Mouse (Mus musculus) cerebellum, adult 2 months (tissue): ENCODE data around the gene C1ra. TPM values are rescaled to one million over a fixed set of nuclear protein-coding genes. Genes with fewer than 3 reads are reported as not detected.
"Not testable (repeated sequence)": the region's sequence is repeated elsewhere in the genome, so short reads cannot be mapped to it uniquely, and the experiment has no call there.

Source experiments
- DNase-seq, 2 experiments: peaks; one replicate each; pipeline ENCODE4 v3.0.0; 2021
- H3K27ac ChIP-seq: fragments of 200-500 bp; 2 replicates; pipeline ENCODE4 v1.5.1; 2012; ENCODE audit warnings: low read length, control low read depth, inconsistent platforms; ENCODE audit not compliant: insufficient read depth
- H3K27me3 ChIP-seq: fragments of 200-500 bp; 2 replicates; pipeline ENCODE4 v1.6.1; 2012; ENCODE audit warnings: inconsistent platforms, mild to moderate bottlenecking, low read length, moderate library complexity; ENCODE audit not compliant: control insufficient read depth, insufficient read depth
- H3K4me1 ChIP-seq: fragments of 200-500 bp; 2 replicates; pipeline ENCODE4 v1.6.1; 2011; ENCODE audit warnings: low read length; ENCODE audit not compliant: control insufficient read depth, insufficient read depth
- H3K4me3 ChIP-seq: fragments of 200-500 bp; replicated peaks from 2 replicates; pipeline ENCODE3; 2011; ENCODE audit warnings: mild to moderate bottlenecking, low read depth, low read length, control low read depth; ENCODE audit not compliant: insufficient read depth
- CTCF ChIP-seq: fragments of 200-500 bp; IDR thresholded peaks from 2 replicates; pipeline ENCODE4 v1.5.1; 2011; ENCODE audit warnings: low read depth, mild to moderate bottlenecking, control low read depth, low read length, moderate library complexity, borderline replicate concordance; ENCODE audit not compliant: insufficient read depth
- POLR2A ChIP-seq: fragments of 200-500 bp; IDR thresholded peaks from 2 replicates; pipeline ENCODE4 v1.6.1; 2011; ENCODE audit warnings: low read length, control low read depth, borderline replicate concordance; ENCODE audit not compliant: insufficient read depth
- WGBS: fragments of 180-500 bp; shearing (Covaris S2); methylation state at CpG from one replicate; pipeline ENCODE4 v1.1.7; 2018; 5-methylcytosine and 5-hydroxymethylcytosine counted together
- polyA plus RNA-seq: library from polyadenylated mRNA; depleted of rRNA; stranded (reverse); fragments of >200 nt; gene quantifications from 2 replicates; pipeline ENCODE4 v1.2.3, GENCODE M21; 2012

Gene C1ra
- polyA plus RNA-seq, 1 experiment = 0.47 TPM

DNA sequence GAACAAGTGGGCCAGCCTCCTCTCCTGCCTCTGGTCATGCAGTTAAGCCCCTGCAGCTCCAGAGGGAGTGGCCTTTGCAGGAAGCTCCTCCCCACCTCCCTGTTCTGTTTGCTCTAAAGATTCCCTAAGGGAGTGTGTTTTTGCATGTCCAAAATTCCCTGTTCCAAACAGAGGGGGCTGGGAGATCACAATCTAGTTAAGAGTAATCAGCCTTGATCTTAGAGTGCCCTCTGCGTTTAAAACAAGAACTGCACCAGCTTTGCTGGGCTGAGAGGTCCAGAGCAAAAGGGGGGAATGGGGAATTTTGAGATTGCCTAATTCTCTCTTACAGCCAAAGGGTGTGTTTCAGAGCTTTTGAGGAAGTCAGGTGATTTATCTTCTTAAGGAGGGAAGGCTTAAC lies 30.1 kb downstream of the C1ra start, which contains the start of gene C1s1:
TSS of gene C1s1 (minus strand) at position 76 of the 400 bp plus-strand sequence.
- not testable (repeated sequence) for H3K4me1 ChIP-seq, H3K27ac ChIP-seq, H3K4me3 ChIP-seq, H3K27me3 ChIP-seq
- WGBS = 11% methylated on average over 1 of the region's 1 CpGs
- peak; percentile 13 to 25 for DNase-seq
- peak; percentile 53; the same call in 1 of the 2 replicates for TF ChIP-seq CTCF

DNA sequence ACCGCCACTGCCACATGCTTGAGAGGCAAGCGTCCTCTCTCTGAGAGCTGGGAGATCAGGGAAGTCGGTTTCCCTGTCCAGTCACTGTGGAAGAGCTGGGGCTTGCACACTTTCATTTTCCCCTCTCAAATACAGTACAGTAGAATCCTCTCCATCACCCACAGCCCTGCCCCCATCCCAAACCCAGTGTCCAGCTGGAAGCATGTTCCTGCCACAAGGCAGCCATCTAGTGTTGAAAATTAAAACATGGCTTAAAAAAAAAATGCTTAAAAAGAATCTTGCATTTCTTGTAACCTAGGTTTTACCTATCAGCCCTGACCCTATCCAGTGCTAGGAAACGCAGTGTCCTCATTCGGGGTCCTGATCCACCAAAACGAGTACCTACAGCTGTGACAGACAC lies 32.3 kb downstream of the C1ra start:
- no peaks in the 10 kb centered on the region for H3K27me3 ChIP-seq
- no peak overlapping the region for H3K4me3 ChIP-seq
- peak; percentile 13; the same call in 1 of the 2 replicates for TF ChIP-seq CTCF
- TF ChIP-seq POLR2A = no peak
- WGBS = 88% methylated on average over 6 of the region's 6 CpGs
- H3K27ac ChIP-seq = no peak overlapping the region
- no peak for DNase-seq
- H3K4me1 ChIP-seq = no peaks in the 10 kb centered on the region

DNA sequence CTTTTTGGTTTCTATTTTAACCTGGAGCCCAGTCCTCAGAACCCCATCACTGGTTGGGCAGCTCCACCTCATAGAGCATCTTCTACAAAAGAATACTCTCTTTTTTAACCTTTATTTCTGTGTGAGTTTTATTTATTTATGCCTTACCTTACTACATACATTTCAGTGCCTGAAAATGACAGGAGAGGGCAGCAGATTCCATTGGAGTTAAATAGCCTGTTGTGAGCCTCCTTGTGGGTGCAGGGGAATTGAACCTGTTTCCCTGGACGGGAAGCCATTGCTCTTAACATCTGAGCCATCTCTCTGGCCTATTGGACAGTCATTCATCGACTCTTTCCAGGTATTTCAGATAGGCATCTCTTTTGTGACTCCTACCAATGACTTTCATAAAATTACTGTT lies 33.2 kb downstream of the C1ra start:
- Histone ChIP-seq H3K27me3 (no peaks in the 10 kb centered on the region), H3K4me1 (no peaks in the 10 kb centered on the region), H3K27ac (no peak overlapping the region), H3K4me3 (no peak overlapping the region)
- TF ChIP-seq CTCF (no peak), POLR2A (no peak)
- DNase-seq = no peak
- 72% methylated on average over 2 of the region's 2 CpGs for WGBS

DNA sequence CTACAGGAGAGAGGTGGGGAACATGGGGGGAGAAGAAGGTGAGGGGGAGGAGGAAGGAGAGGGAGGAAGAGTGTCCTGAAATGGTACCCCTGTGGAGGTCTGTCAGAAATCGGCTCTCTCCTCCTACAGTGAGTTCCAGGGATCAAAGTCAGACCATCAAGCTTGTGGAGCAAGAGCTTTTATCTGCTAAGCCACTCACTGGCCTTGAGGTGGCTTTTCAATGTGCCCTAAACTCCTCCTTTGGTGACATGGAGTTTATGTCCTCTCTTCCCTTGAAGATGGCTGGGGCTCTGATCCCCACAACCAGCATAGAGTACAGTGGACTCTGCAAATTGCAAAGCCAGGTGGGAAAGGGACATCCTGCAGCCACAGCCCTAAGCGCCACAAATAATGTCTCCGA lies 35.8 kb downstream of the C1ra start:
- DNase-seq, H3K4me1 ChIP-seq, H3K4me3 ChIP-seq, H3K27ac ChIP-seq, H3K27me3 ChIP-seq: not testable (repeated sequence)
- 87% methylated on average over 3 of the region's 3 CpGs for WGBS

DNA sequence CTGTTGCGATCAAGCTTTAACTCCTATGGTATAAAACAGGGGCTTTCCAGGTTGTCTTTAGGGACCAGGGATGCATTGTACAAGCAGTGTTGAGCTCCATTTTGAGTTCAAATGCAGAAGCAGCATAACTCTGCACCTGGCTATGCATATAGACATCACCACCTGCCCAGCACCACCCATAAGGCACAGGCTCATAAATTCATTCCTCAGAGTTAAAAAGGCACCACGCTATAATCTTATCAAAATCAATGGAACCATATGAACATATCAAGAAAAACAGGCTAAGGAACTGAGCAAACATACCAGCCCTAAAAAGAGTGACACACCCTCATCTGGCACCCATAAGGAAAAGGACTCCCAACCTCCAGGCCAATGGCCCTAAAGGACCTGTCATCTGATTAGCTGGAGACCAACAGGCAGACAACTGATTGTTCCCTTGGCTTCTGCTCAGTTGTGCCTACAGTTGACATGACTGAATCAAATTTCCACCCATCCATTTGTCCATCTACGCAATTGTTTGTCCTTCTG lies 36.9 kb downstream of the C1ra start:
- Histone ChIP-seq H3K27ac (no peak overlapping the region), H3K4me1 (no peaks in the 10 kb centered on the region), H3K27me3 (no peaks in the 10 kb centered on the region), H3K4me3 (no peak overlapping the region)
- TF ChIP-seq POLR2A (no peak), CTCF (no peak)
- WGBS = 88% methylated on average over 3 of the region's 3 CpGs
- no peak for DNase-seq

DNA sequence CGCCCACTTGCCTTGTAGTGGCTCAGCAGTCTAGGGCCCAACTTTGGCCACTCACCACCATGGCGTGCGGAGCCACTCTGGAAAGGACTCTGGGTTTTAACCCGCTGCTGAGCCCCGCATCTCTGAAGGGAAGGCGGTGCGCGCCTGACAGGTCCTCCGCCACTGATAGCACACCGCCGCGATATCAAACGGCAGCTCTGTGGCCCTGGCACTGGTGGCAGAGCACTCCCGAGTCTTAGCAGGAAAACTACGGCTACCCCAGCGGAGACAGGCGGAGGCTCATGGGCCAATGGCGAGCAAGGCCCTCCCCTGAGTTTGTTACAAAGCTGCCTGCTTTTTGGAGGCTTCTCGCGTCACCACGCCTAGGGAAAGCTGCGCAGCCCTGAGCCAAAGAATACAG lies 40.6 kb downstream of the C1ra start:
- WGBS = 78% methylated on average over 22 of the region's 22 CpGs
- Histone ChIP-seq H3K27me3 (no peaks in the 10 kb centered on the region), H3K4me3 (no peak overlapping the region), H3K4me1 (no peaks in the 10 kb centered on the region), H3K27ac (no peak overlapping the region)
- DNase-seq = no peak
- no peak for TF ChIP-seq CTCF
- TF ChIP-seq POLR2A = no peak

DNA sequence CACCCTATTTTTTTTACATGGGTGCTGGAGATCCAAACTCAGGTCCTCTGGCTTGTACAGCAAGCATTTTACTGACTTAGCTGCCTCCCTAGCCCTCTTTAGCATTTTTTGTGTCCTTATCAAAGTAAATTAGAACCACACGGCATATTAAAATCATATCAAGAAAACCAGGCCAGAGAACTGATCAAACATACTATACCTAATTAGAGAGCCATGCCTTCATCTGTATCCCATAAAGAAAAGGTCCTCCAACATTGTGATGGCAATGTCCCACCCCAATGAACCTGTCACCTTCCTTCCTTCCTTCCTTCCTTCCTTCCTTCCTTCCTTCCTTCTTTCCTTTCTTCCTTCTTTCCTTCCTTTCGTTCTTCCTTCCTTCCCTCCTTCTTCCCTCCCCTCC lies 43.8 kb downstream of the C1ra start:
- not testable (repeated sequence) for H3K27me3 ChIP-seq

DNA sequence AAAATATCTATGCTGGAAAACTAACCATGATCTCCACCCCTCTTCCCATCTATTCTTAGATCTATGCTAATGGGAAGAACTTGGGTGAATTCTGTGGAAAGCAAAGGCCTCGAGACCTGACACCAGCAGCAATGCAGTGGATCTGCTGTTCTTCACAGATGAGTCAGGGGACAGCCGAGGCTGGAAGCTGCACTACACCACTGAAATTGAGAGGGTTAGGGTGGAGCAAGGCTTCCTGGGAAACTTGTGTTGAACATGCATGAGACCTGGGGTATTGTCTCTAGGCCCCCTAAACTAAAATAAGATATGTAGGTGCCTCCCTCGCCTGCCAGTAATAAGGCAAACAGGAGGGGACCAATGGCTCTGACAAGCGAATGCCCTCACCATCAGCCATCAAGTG lies 49.0 kb downstream of the C1ra start:
- not testable (repeated sequence) for H3K27me3 ChIP-seq, H3K4me3 ChIP-seq, H3K4me1 ChIP-seq, DNase-seq, H3K27ac ChIP-seq
- 87% methylated on average over 4 of the region's 4 CpGs for WGBS

More for the DNA sequence above, 43.8 kb downstream of the C1ra start:
- not testable (repeated sequence) for H3K4me3 ChIP-seq, H3K4me1 ChIP-seq, H3K27ac ChIP-seq, DNase-seq
- WGBS = 82% methylated on average over 2 of the region's 2 CpGs

DNA sequence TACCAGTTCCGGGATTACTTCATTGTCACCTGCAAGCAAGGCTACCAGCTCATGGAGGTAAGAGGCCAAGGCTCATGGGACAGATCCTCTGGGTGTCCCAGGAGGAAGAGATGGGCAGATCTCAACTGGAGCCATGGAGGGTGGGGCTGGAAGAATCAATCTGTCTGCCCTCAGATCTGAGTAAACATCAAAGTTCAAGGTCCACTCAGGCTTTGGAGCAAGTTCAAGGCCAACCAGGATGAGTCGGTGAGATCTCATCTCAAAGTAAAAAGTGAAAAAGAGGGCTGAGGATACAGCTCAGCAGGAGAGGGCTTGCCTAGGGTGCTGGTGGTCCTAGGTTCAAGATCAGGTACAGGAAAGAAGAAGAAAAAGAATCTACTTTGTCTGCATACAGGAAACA lies 49.4 kb downstream of the C1ra start:
- H3K27me3 ChIP-seq, H3K4me1 ChIP-seq, H3K27ac ChIP-seq, DNase-seq, H3K4me3 ChIP-seq: not testable (repeated sequence)
- WGBS = 97% methylated on average over 2 of the region's 2 CpGs
